Mouse (Mus musculus): Measurements from ENCODE around the gene Ptgs2. TPM values are rescaled to one million over a fixed set of nuclear protein-coding genes. Genes with fewer than 3 reads are reported as not detected.

Gene Ptgs2
- polyA plus RNA-seq, 1 experiment from 2014 or later = 0.32 TPM

Small RNA genes lying within 50 kb of the gene (microRNA-seq; reads per million reads assigned to microRNA genes)
- not detected for gene Gm44329

Other genes starting within 250 kb of the Ptgs2 start
- 35.5 and 37.8 TPM in 2 replicates for gene Pla2g4a, start 138.7 kb upstream of the Ptgs2 start, polyA plus RNA-seq (2015; fragmentation: Nextera tagmentation; extraction: Ambion mirVana)
- gene Pdc, start 219.4 kb downstream of the Ptgs2 start, polyA plus RNA-seq (2015; fragmentation: Nextera tagmentation; extraction: Ambion mirVana) = not detected in 2 replicates